Mouse (Mus musculus) intestine, postnatal 0 days (tissue): ENCODE data around the gene Hcrt. TPM values are rescaled to one million over a fixed set of nuclear protein-coding genes. Genes with fewer than 3 reads are reported as not detected.

Experiments
- ATAC-seq: fragments of 200-750 bp; cut with Nextera tagmentation; 2 replicates; pipeline ENCODE4 v1.8.0; 2017; ENCODE audit warnings: mild to moderate bottlenecking, moderate TSS enrichment, moderate library complexity
- H3K27ac ChIP-seq: fragments of 300-500 bp; sonication (generic); 2 replicates; pipeline ENCODE4 v1.5.1; 2014; ENCODE audit warnings: mild to moderate bottlenecking, low read depth, low read length, moderate library complexity
- H3K27me3 ChIP-seq: fragments of 300-500 bp; sonication (generic); replicated peaks from 2 replicates; pipeline ENCODE4 v1.6.1; 2014; ENCODE audit warnings: low read length, mixed read lengths; ENCODE audit not compliant: control insufficient read depth, insufficient read depth
- H3K36me3 ChIP-seq: fragments of 300-500 bp; sonication (generic); 2 replicates; pipeline ENCODE4 v1.6.1; 2014; ENCODE audit warnings: mild to moderate bottlenecking, moderate library complexity; ENCODE audit not compliant: control insufficient read depth, insufficient read depth
- H3K4me1 ChIP-seq: fragments of 300-500 bp; sonication (generic); replicated peaks from 2 replicates; pipeline ENCODE4 v1.6.1; 2014; ENCODE audit warnings: antibody characterized with exemption, low read length, mixed read lengths; ENCODE audit not compliant: control insufficient read depth, insufficient read depth
- H3K4me2 ChIP-seq: fragments of 300-500 bp; sonication (generic); replicated peaks from 2 replicates; pipeline ENCODE4 v1.6.1; 2014; ENCODE audit warnings: low read depth, mild to moderate bottlenecking, moderate library complexity
- H3K4me3 ChIP-seq: fragments of 300-500 bp; sonication (generic); 2 replicates; pipeline ENCODE4 v1.5.1; 2014; ENCODE audit warnings: low read depth, low read length
- H3K9ac ChIP-seq: fragments of 300-500 bp; sonication (generic); 2 replicates; pipeline ENCODE4 v1.6.1; 2014; ENCODE audit warnings: mild to moderate bottlenecking, low read depth, low read length
- H3K9me3 ChIP-seq: fragments of 300-500 bp; sonication (generic); 2 replicates; pipeline ENCODE4 v1.6.1; 2016; ENCODE audit warnings: mixed run types; ENCODE audit not compliant: control insufficient read depth
- CTCF ChIP-seq: sonication (generic); IDR thresholded peaks from 2 replicates; pipeline ENCODE4 v1.5.1; 2016; ENCODE audit warnings: low read depth, mild to moderate bottlenecking, control low read depth, antibody characterized with exemption, moderate library complexity
- WGBS: fragments of 180-500 bp; shearing (Covaris S2); extraction: QIAGEN DNeasy Blood & Tissue Kit; methylation state at CpG from one replicate; pipeline ENCODE4 v1.1.7; 2014; 5-methylcytosine and 5-hydroxymethylcytosine counted together
- polyA plus RNA-seq: library from polyadenylated mRNA; unstranded; fragments of >200 nt; fragmentation: Nextera tagmentation; extraction: Ambion mirVana; gene quantifications from 2 replicates; pipeline ENCODE4 v1.2.1, GENCODE M21; 2015

Hcrt gene
- polyA plus RNA-seq, 1 experiment from 2014 or later: not detected

DNA sequence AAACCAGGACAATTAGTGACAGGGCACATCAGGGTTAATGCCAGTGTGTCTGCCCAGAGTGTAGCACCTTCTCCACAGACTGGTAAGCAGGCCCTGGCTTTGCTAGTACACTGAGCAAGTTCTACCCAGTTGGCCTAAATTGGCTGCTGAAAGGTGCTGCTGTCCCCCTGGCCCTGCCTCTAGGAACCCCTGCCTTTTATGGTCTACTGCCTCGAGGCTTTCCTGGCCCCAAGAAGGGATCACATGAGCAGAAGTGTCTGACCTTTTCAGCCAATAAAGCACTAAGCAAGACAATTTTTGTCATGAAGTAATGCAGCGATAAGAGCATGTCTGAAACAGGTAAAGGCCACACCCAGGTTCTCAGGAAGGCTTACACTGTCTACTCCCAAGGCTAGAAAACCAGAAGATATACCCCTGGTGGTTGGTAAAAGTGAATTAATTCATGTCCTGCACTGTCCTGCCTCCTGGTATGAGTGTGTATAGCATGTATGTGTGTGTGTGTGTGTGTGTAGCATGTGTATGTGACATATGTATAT lies 40.2 kb downstream of the Hcrt start:
- H3K27me3 ChIP-seq: no peaks in the 10 kb centered on the region
- 23% methylated on average over 2 of the region's 2 CpGs for WGBS
- H3K9me3 ChIP-seq: no peaks in the 10 kb centered on the region
- H3K4me2 ChIP-seq: no peak overlapping the region
- ATAC-seq: peak; percentile 36
- peaks cover 22% of the 10 kb centered on the region for H3K4me1 ChIP-seq
- H3K27ac ChIP-seq: peak overlapping the region; percentile 80
- TF ChIP-seq CTCF: no peak
- no peak overlapping the region for H3K9ac ChIP-seq
- no peak overlapping the region for H3K4me3 ChIP-seq
- H3K36me3 ChIP-seq: peaks cover 24% of the 10 kb centered on the region

- Histone ChIP-seq H3K9ac (peak overlapping the region; percentile 8; the same call in 1 of the 2 replicates), H3K4me2 (0 out of 2 replicates have a peak overlapping the region, but pooled peaks have one; percentile 14), H3K9me3 (no peaks in the 10 kb centered on the region), H3K27ac (peak overlapping the region; percentile 80), H3K36me3 (peaks cover 30% of the 10 kb centered on the region), H3K4me1 (peaks cover 22% of the 10 kb centered on the region), H3K4me3 (no peak overlapping the region), H3K27me3 (no peaks in the 10 kb centered on the region)
- TF ChIP-seq CTCF: no peak
- 51% methylated on average over 8 of the region's 8 CpGs for WGBS
- peak; percentile 40 for ATAC-seq
These were observed 40.8 kb downstream of the Hcrt start for GRCm38 (mm10) chr11:100721776-100722492.

GRCm38 (mm10) chr11:100721254-100721653 lies 41.5 kb downstream of the Hcrt start:
- H3K4me2 ChIP-seq: no peak overlapping the region
- H3K4me3 ChIP-seq: no peak overlapping the region
- WGBS: 63% methylated on average over 4 of the region's 4 CpGs
- no peak overlapping the region for H3K9ac ChIP-seq
- peak overlapping the region; percentile 80 for H3K27ac ChIP-seq
- no peaks in the 10 kb centered on the region for H3K27me3 ChIP-seq
- no peaks in the 10 kb centered on the region for H3K9me3 ChIP-seq
- peaks cover 37% of the 10 kb centered on the region for H3K36me3 ChIP-seq
- ATAC-seq: no peak
- H3K4me1 ChIP-seq: peaks cover 22% of the 10 kb centered on the region
- TF ChIP-seq CTCF: no peak

- H3K4me3 ChIP-seq: no peak overlapping the region
- peaks cover 45% of the 10 kb centered on the region for H3K36me3 ChIP-seq
- H3K27ac ChIP-seq: peak overlapping the region; percentile 80
- no peak overlapping the region for H3K9ac ChIP-seq
- H3K27me3 ChIP-seq: no peaks in the 10 kb centered on the region
- H3K4me2 ChIP-seq: no peak overlapping the region
- H3K9me3 ChIP-seq: no peaks in the 10 kb centered on the region
- no peak for TF ChIP-seq CTCF
- 53% methylated on average over 5 of the region's 5 CpGs for WGBS
- ATAC-seq: no peak
- peaks cover 22% of the 10 kb centered on the region for H3K4me1 ChIP-seq
These were observed 42.4 kb downstream of the Hcrt start for GRCm38 (mm10) chr11:100720345-100720744.

DNA sequence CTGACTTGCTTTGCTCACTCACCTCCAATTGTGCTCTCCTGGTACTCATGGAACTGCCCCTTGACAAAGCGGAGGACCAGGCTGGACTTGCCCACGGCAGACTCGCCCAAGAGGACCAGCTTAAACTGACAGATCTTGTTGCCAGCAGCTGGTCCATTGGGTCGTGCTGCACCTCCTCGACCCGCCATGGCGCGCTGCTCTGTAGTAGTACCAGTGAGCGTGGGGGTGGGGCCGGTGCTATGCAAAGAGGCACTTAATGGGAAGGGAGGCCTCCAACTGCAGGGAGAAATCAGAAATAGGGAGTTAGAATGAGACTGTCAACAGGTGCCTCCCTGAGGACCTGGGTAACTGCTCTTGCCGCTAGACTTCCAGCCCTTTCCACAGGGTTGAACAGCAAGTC lies 42.8 kb downstream of the Hcrt start:
- 85% methylated on average over 11 of the region's 11 CpGs for WGBS
- peak overlapping the region; percentile 80 for H3K27ac ChIP-seq

GRCm38 (mm10) chr11:100719312-100719711 lies 43.4 kb downstream of the Hcrt start:
- TF ChIP-seq CTCF: no peak
- Histone ChIP-seq H3K27ac (peak overlapping the region; percentile 80), H3K9ac (no peak overlapping the region), H3K27me3 (no peaks in the 10 kb centered on the region), H3K4me3 (no peak overlapping the region), H3K9me3 (no peaks in the 10 kb centered on the region), H3K4me2 (no peak overlapping the region), H3K4me1 (peaks cover 13% of the 10 kb centered on the region; the same call in 1 of the 2 replicates), H3K36me3 (peaks cover 50% of the 10 kb centered on the region)
- ATAC-seq: peak; percentile 81
- WGBS: 42% methylated on average over 3 of the region's 3 CpGs

More for the DNA sequence above, 42.8 kb downstream of the Hcrt start:
- Histone ChIP-seq H3K36me3 (peaks cover 49% of the 10 kb centered on the region), H3K4me2 (no peak overlapping the region), H3K4me3 (no peak overlapping the region), H3K4me1 (peaks cover 18% of the 10 kb centered on the region; the same call in 1 of the 2 replicates), H3K27me3 (no peaks in the 10 kb centered on the region), H3K9ac (no peak overlapping the region), H3K9me3 (no peaks in the 10 kb centered on the region)
- no peak for ATAC-seq
- TF ChIP-seq CTCF: no peak
